Mouse (Mus musculus) midbrain, postnatal 0 days (tissue): ENCODE results near the gene Tcf7l2. TPM values are rescaled to one million over a fixed set of nuclear protein-coding genes. Genes with fewer than 3 reads are reported as not detected.

Source experiments
- ATAC-seq: fragments of 200-750 bp; cut with Nextera tagmentation; 2 replicates; pipeline ENCODE4 v1.8.0; 2017; ENCODE audit warnings: moderate number of reproducible peaks, mild to moderate bottlenecking, moderate TSS enrichment, moderate library complexity; ENCODE audit not compliant: low FRiP score
- DNase-seq: peaks from one replicate; pipeline ENCODE4 v3.0.0-alpha.2; 2015; ENCODE audit warnings: low spot score
- H3K27ac ChIP-seq: fragments of 300-500 bp; sonication (generic); 2 replicates; pipeline ENCODE4 v1.5.1; 2014; ENCODE audit warnings: low read depth, mild to moderate bottlenecking, low read length, mixed read lengths
- H3K27me3 ChIP-seq: fragments of 300-500 bp; sonication (generic); 2 replicates; pipeline ENCODE4 v1.6.1; 2014; ENCODE audit warnings: low read length, control low read depth, mixed read lengths; ENCODE audit not compliant: insufficient read depth
- H3K36me3 ChIP-seq: fragments of 300-500 bp; sonication (generic); 2 replicates; pipeline ENCODE4 v1.6.1; 2014; ENCODE audit warnings: low read length, control low read depth, mixed read lengths; ENCODE audit not compliant: insufficient read depth
- H3K4me1 ChIP-seq: fragments of 300-500 bp; sonication (generic); 2 replicates; pipeline ENCODE4 v1.6.1; 2014; ENCODE audit warnings: mild to moderate bottlenecking, control low read depth, antibody characterized with exemption, low read length, mixed read lengths; ENCODE audit not compliant: insufficient read depth
- H3K4me2 ChIP-seq: fragments of 300-500 bp; sonication (generic); 2 replicates; pipeline ENCODE4 v1.6.1; 2014; ENCODE audit warnings: low read depth, mild to moderate bottlenecking, low read length, mixed read lengths; ENCODE audit not compliant: poor library complexity, severe bottlenecking
- H3K4me3 ChIP-seq: fragments of 300-500 bp; sonication (generic); 2 replicates; pipeline ENCODE4 v1.5.1; 2014; ENCODE audit warnings: low read depth, mild to moderate bottlenecking, low read length, moderate library complexity
- H3K9ac ChIP-seq: fragments of 300-500 bp; sonication (generic); replicated peaks from 2 replicates; pipeline ENCODE4 v1.6.1; 2014; ENCODE audit warnings: mild to moderate bottlenecking, low read length, moderate library complexity, mixed read lengths; ENCODE audit not compliant: poor library complexity, severe bottlenecking
- H3K9me3 ChIP-seq: fragments of 300-500 bp; sonication (generic); 2 replicates; pipeline ENCODE4 v1.6.1; 2016; ENCODE audit warnings: low read length, control low read depth
- CTCF ChIP-seq: IDR thresholded peaks from 2 replicates; pipeline ENCODE4 v1.5.1; 2016; ENCODE audit warnings: antibody characterized with exemption, mild to moderate bottlenecking
- WGBS: fragments of 180-500 bp; shearing (Covaris S2); extraction: QIAGEN DNeasy Blood & Tissue Kit; methylation state at CpG from one replicate; pipeline ENCODE4 v1.1.7; 2014; 5-methylcytosine and 5-hydroxymethylcytosine counted together
- polyA plus RNA-seq: library from polyadenylated mRNA; unstranded; fragments of >200 nt; fragmentation: Nextera tagmentation; extraction: Ambion mirVana; gene quantifications from 2 replicates; pipeline ENCODE4 v1.2.1, GENCODE M21; 2015
- total RNA-seq: library from RNA; depleted of rRNA; stranded (reverse); fragments of >200 nt; gene quantifications from 2 replicates; pipeline ENCODE4 v1.2.3, GENCODE M21; 2014

Tcf7l2 gene
- total and polyA plus RNA-seq, 2 experiments from 2014 or later, result 67.2 to 861 TPM

- no peak overlapping the region for H3K4me3 ChIP-seq
- DNase-seq (peak; percentile 56), ATAC-seq (peak; percentile 66; the same call in 1 of the 2 replicates)
- 40% methylated on average over 11 of the region's 11 CpGs for WGBS
- H3K4me2 ChIP-seq, result no peak overlapping the region
- 0 out of 2 replicates have a peak, but pooled peaks cover 5% of the 10 kb centered on the region for H3K4me1 ChIP-seq
- no peaks in the 10 kb centered on the region for H3K36me3 ChIP-seq
- no peak for TF ChIP-seq CTCF
- no peaks in the 10 kb centered on the region for H3K27me3 ChIP-seq
- H3K9ac ChIP-seq, result no peak overlapping the region
- H3K27ac ChIP-seq, result peak overlapping the region; percentile 47; the same call in 1 of the 2 replicates
- H3K9me3 ChIP-seq, result no peaks in the 10 kb centered on the region
These were observed 199.1 kb downstream of the Tcf7l2 start for GRCm38 (mm10) chr19:55940538-55941252.

GRCm38 (mm10) chr19:55941253-55942125 lies 199.9 kb downstream of the Tcf7l2 start:
- no peak overlapping the region for H3K9ac ChIP-seq
- 0 out of 2 replicates have a peak, but pooled peaks cover 5% of the 10 kb centered on the region for H3K4me1 ChIP-seq
- no peak overlapping the region for H3K27ac ChIP-seq

GRCm38 (mm10) chr19:55951397-55951796 lies 209.8 kb downstream of the Tcf7l2 start:
- no peaks in the 10 kb centered on the region for H3K27me3 ChIP-seq
- TF ChIP-seq CTCF, result no peak
- ATAC-seq, result no peak
- no peak overlapping the region for H3K9ac ChIP-seq
- H3K9me3 ChIP-seq, result no peaks in the 10 kb centered on the region
- no peaks in the 10 kb centered on the region for H3K4me1 ChIP-seq
- H3K36me3 ChIP-seq, result no peaks in the 10 kb centered on the region
- no peak overlapping the region for H3K4me3 ChIP-seq
- no peak overlapping the region for H3K27ac ChIP-seq
- DNase-seq, result peak; percentile 82
- 79% methylated on average over 5 of the region's 5 CpGs for WGBS
- no peak overlapping the region for H3K4me2 ChIP-seq

More at GRCm38 (mm10) chr19:55941253-55942125, 199.9 kb downstream of the Tcf7l2 start:
- no peak for TF ChIP-seq CTCF
- Histone ChIP-seq H3K4me3 (no peak overlapping the region), H3K36me3 (no peaks in the 10 kb centered on the region), H3K4me2 (no peak overlapping the region), H3K27me3 (no peaks in the 10 kb centered on the region), H3K9me3 (no peaks in the 10 kb centered on the region)
- 75% methylated on average over 16 of the region's 16 CpGs for WGBS
- DNase-seq (no peak), ATAC-seq (no peak)

- no peak for TF ChIP-seq CTCF
- Histone ChIP-seq H3K27ac (no peak overlapping the region), H3K9me3 (no peaks in the 10 kb centered on the region), H3K27me3 (no peaks in the 10 kb centered on the region), H3K4me2 (no peak overlapping the region), H3K9ac (no peak overlapping the region), H3K36me3 (no peaks in the 10 kb centered on the region), H3K4me3 (no peak overlapping the region), H3K4me1 (no peaks in the 10 kb centered on the region)
- 36% methylated on average over 3 of the region's 3 CpGs for WGBS
- ATAC-seq, result no peak
- DNase-seq, result peak; percentile 83
These were observed 211.6 kb downstream of the Tcf7l2 start for GRCm38 (mm10) chr19:55953207-55953606.

- ATAC-seq, result no peak
- TF ChIP-seq CTCF, result no peak
- Histone ChIP-seq H3K9ac (no peak overlapping the region), H3K27me3 (no peaks in the 10 kb centered on the region), H3K9me3 (peaks cover 4% of the 10 kb centered on the region; the same call in 1 of the 2 replicates), H3K4me1 (no peaks in the 10 kb centered on the region), H3K4me3 (no peak overlapping the region), H3K27ac (no peak overlapping the region), H3K4me2 (no peak overlapping the region), H3K36me3 (no peaks in the 10 kb centered on the region)
- 85% methylated on average over 3 of the region's 3 CpGs for WGBS
- DNase-seq, result no peak
These were observed 213.5 kb downstream of the Tcf7l2 start for GRCm38 (mm10) chr19:55955126-55955525.
